Mouse (Mus musculus): ENCODE results near the gene Tmem38b. TPM values are rescaled to one million over a fixed set of nuclear protein-coding genes. Genes with fewer than 3 reads are reported as not detected.
A peak's percentile ranks its signal among the peaks of the same experiment; 100 is the strongest.

Tmem38b gene
- polyA plus RNA-seq, 1 experiment from 2014 or later: 15.2 TPM

GRCm38 (mm10) chr4:53864098-53864820 lies 38.4 kb downstream of the Tmem38b start:
- TF ChIP-seq EP300 (IDR thresholded peaks at IDR 0.05; ENCODE audit: low read depth) (no peak), CTCF (IDR thresholded peaks at IDR 0.05; ENCODE audit: low read depth) (no peak)
- H3K9me3 ChIP-seq (ENCODE audit: low read length): no peaks in the 10 kb centered on the region
- H3K9ac ChIP-seq (replicated peaks): no peak overlapping the region
- H3K4me2 ChIP-seq (ENCODE audit: low read depth, low read length): no peak overlapping the region
- H3K27me3 ChIP-seq (ENCODE audit: insufficient read depth, low read length): no peaks in the 10 kb centered on the region
- peaks cover 9% of the 10 kb centered on the region; the same call in 1 of the 2 replicates for H3K36me3 ChIP-seq (replicated peaks; ENCODE audit: insufficient read depth, low read length)
- WGBS (ENCODE audit: insufficient replicate concordance): 82% methylated on average over 19 of the region's 19 CpGs
- ATAC-seq (no peak), DNase-seq (no peak)
- H3K4me3 ChIP-seq (ENCODE audit: low read depth, low read length): no peak overlapping the region
- H3K4me1 ChIP-seq (ENCODE audit: insufficient read depth): no peaks in the 10 kb centered on the region
- H3K27ac ChIP-seq (ENCODE audit: low read depth): no peak overlapping the region

GRCm38 (mm10) chr4:53866459-53866858 lies 40.6 kb downstream of the Tmem38b start:
- no peaks in the 10 kb centered on the region for H3K27me3 ChIP-seq (ENCODE audit: insufficient read depth, low read length)
- no peaks in the 10 kb centered on the region for H3K4me1 ChIP-seq (ENCODE audit: insufficient read depth)
- no peaks in the 10 kb centered on the region for H3K9me3 ChIP-seq (ENCODE audit: low read length)
- no peak overlapping the region for H3K4me3 ChIP-seq (ENCODE audit: low read depth, low read length)
- no peak for TF ChIP-seq EP300 (IDR thresholded peaks at IDR 0.05; ENCODE audit: low read depth)
- no peak for TF ChIP-seq CTCF (IDR thresholded peaks at IDR 0.05; ENCODE audit: low read depth)
- no peak for DNase-seq
- H3K27ac ChIP-seq (ENCODE audit: low read depth): no peak overlapping the region
- 0 out of 2 replicates have a peak, but pooled peaks cover 5% of the 10 kb centered on the region for H3K36me3 ChIP-seq (replicated peaks; ENCODE audit: insufficient read depth, low read length)
- ATAC-seq: no peak
- no peak overlapping the region for H3K9ac ChIP-seq (replicated peaks)
- no peak overlapping the region for H3K4me2 ChIP-seq (ENCODE audit: low read depth, low read length)

- H3K36me3 ChIP-seq (replicated peaks; ENCODE audit: insufficient read depth, low read length): no peaks in the 10 kb centered on the region
- WGBS (ENCODE audit: insufficient replicate concordance): 69% methylated on average over 24 of the region's 24 CpGs
- TF ChIP-seq EP300 (IDR thresholded peaks at IDR 0.05; ENCODE audit: low read depth): no peak
- no peak for TF ChIP-seq CTCF (IDR thresholded peaks at IDR 0.05; ENCODE audit: low read depth)
- H3K27me3 ChIP-seq (ENCODE audit: insufficient read depth, low read length): no peaks in the 10 kb centered on the region
- no peak overlapping the region for H3K4me3 ChIP-seq (ENCODE audit: low read depth, low read length)
- ATAC-seq: no peak
- H3K4me1 ChIP-seq (ENCODE audit: insufficient read depth): no peaks in the 10 kb centered on the region
- no peak overlapping the region for H3K4me2 ChIP-seq (ENCODE audit: low read depth, low read length)
- H3K27ac ChIP-seq (ENCODE audit: low read depth): no peak overlapping the region
- no peaks in the 10 kb centered on the region for H3K9me3 ChIP-seq (ENCODE audit: low read length)
- no peak for DNase-seq
- no peak overlapping the region for H3K9ac ChIP-seq (replicated peaks)
Measured at GRCm38 (mm10) chr4:53878542-53879417, 52.9 kb downstream of the Tmem38b start.

- H3K9ac ChIP-seq (replicated peaks): no peak overlapping the region
- H3K4me1 ChIP-seq (ENCODE audit: insufficient read depth): no peaks in the 10 kb centered on the region
- TF ChIP-seq EP300 (IDR thresholded peaks at IDR 0.05; ENCODE audit: low read depth) (no peak), CTCF (IDR thresholded peaks at IDR 0.05; ENCODE audit: low read depth) (no peak)
- H3K9me3 ChIP-seq (ENCODE audit: low read length): no peaks in the 10 kb centered on the region
- ATAC-seq (no peak), DNase-seq (no peak)
- no peak overlapping the region for H3K27ac ChIP-seq (ENCODE audit: low read depth)
- no peak overlapping the region for H3K4me2 ChIP-seq (ENCODE audit: low read depth, low read length)
- 71% methylated on average over 17 of the region's 17 CpGs for WGBS (ENCODE audit: insufficient replicate concordance)
- H3K36me3 ChIP-seq (replicated peaks; ENCODE audit: insufficient read depth, low read length): no peaks in the 10 kb centered on the region
- H3K27me3 ChIP-seq (ENCODE audit: insufficient read depth, low read length): no peaks in the 10 kb centered on the region
- no peak overlapping the region for H3K4me3 ChIP-seq (ENCODE audit: low read depth, low read length)
Measured at GRCm38 (mm10) chr4:53882921-53883682, 57.3 kb downstream of the Tmem38b start.

GRCm38 (mm10) chr4:53884351-53885245 lies 58.8 kb downstream of the Tmem38b start:
- Histone ChIP-seq H3K36me3 (replicated peaks; ENCODE audit: insufficient read depth, low read length) (no peaks in the 10 kb centered on the region), H3K4me3 (ENCODE audit: low read depth, low read length) (no peak overlapping the region), H3K4me2 (ENCODE audit: low read depth, low read length) (no peak overlapping the region), H3K9me3 (ENCODE audit: low read length) (no peaks in the 10 kb centered on the region), H3K9ac (replicated peaks) (no peak overlapping the region), H3K27me3 (ENCODE audit: insufficient read depth, low read length) (no peaks in the 10 kb centered on the region), H3K27ac (ENCODE audit: low read depth) (no peak overlapping the region), H3K4me1 (ENCODE audit: insufficient read depth) (no peaks in the 10 kb centered on the region)
- DNase-seq (no peak), ATAC-seq (no peak)
- WGBS (ENCODE audit: insufficient replicate concordance): 64% methylated on average over 14 of the region's 14 CpGs
- TF ChIP-seq CTCF (IDR thresholded peaks at IDR 0.05; ENCODE audit: low read depth) (peak; percentile 74), EP300 (IDR thresholded peaks at IDR 0.05; ENCODE audit: low read depth) (no peak)
